Mouse (Mus musculus) forebrain, embryonic 16.5 days (tissue): ENCODE results near the gene C9orf72. TPM values are rescaled to one million over a fixed set of nuclear protein-coding genes. Genes with fewer than 3 reads are reported as not detected.

Experiments
- ATAC-seq: fragments of 200-750 bp; cut with Nextera tagmentation; 2 replicates; pipeline ENCODE4 v1.8.0; 2017; ENCODE audit warnings: mild to moderate bottlenecking, moderate library complexity
- H3K27ac ChIP-seq: fragments of 300-500 bp; sonication (generic); 2 replicates; pipeline ENCODE4 v1.5.1; 2014; ENCODE audit warnings: low read length, control low read depth
- H3K27me3 ChIP-seq: fragments of 300-500 bp; sonication (generic); replicated peaks from 2 replicates; pipeline ENCODE4 v1.6.1; 2014; ENCODE audit warnings: low read length; ENCODE audit not compliant: control insufficient read depth, insufficient read depth
- H3K36me3 ChIP-seq: fragments of 300-500 bp; sonication (generic); 2 replicates; pipeline ENCODE4 v1.6.1; 2014; ENCODE audit not compliant: control insufficient read depth, insufficient read depth
- H3K4me1 ChIP-seq: fragments of 300-500 bp; sonication (generic); replicated peaks from 2 replicates; pipeline ENCODE4 v1.6.1; 2014; ENCODE audit warnings: low read length; ENCODE audit not compliant: control insufficient read depth, insufficient read depth
- H3K4me2 ChIP-seq: fragments of 300-500 bp; sonication (generic); 2 replicates; pipeline ENCODE4 v1.6.1; 2014; ENCODE audit warnings: mild to moderate bottlenecking, low read length, control low read depth
- H3K4me3 ChIP-seq: fragments of 300-500 bp; sonication (generic); replicated peaks from 2 replicates; pipeline ENCODE4 v1.5.1; 2014; ENCODE audit warnings: mild to moderate bottlenecking, low read length, control low read depth
- H3K9ac ChIP-seq: fragments of 300-500 bp; sonication (generic); replicated peaks from 2 replicates; pipeline ENCODE4 v1.6.1; 2014; ENCODE audit warnings: low read depth, low read length, control low read depth
- H3K9me3 ChIP-seq: fragments of 300-500 bp; sonication (generic); 2 replicates; pipeline ENCODE4 v1.6.1; 2016; ENCODE audit warnings: low read length; ENCODE audit not compliant: control insufficient read depth
- WGBS: fragments of 180-500 bp; shearing (Covaris S2); extraction: QIAGEN DNeasy Blood & Tissue Kit; methylation state at CpG from one replicate; pipeline ENCODE4 v1.1.7; 2014; 5-methylcytosine and 5-hydroxymethylcytosine counted together
- polyA plus RNA-seq: library from polyadenylated mRNA; unstranded; fragments of >200 nt; fragmentation: Nextera tagmentation; extraction: Ambion mirVana; gene quantifications from 2 replicates; pipeline ENCODE4 v1.2.1, GENCODE M21; 2015

The C9orf72 gene
- polyA plus RNA-seq, 1 experiment from 2014 or later: 50.2 TPM

DNA sequence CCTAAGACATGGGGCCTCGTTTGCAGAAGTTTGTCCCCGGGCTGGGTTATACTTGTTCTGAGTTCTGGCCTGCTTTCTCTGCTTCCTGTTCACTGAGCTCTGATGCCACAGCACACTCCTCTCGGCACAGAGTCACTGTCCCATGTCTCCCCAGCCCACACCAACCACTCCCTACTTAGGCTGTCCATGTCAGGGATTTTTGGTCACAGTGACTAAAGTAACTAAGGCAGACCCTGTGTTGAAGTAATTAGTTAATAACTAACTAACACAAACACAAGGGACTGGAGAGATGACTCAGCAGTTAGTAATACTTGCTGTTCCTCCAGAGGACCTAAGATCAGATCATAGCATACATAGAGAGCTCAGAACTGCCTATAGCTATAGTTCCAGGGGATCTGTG lies 60.0 kb downstream of the C9orf72 start:
- no peak for ATAC-seq

DNA sequence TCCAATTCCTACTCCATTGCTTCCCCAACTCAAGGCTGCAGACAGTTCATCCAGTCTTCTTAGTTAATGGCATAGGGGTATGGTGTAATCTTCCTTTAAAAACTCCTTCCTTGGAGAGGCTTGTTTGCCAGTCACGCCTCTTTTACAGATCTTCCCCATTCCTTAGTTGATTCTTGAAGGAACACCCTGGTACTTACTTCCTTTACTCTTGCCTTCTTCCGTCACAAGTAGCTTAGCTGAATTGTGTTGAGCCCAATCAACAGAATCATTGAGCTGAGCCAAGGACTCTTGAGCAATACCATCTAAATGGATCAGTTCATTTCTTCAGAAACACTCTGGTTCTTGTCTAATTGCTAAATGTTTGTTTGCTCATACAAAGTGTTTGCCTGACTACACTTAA lies 60.7 kb downstream of the C9orf72 start:
- Histone ChIP-seq H3K9ac (no peak overlapping the region), H3K4me3 (no peak overlapping the region), H3K4me1 (peaks cover 7% of the 10 kb centered on the region; the same call in 1 of the 2 replicates), H3K4me2 (no peak overlapping the region), H3K27ac (no peak overlapping the region), H3K9me3 (no peaks in the 10 kb centered on the region), H3K36me3 (no peaks in the 10 kb centered on the region), H3K27me3 (no peaks in the 10 kb centered on the region)
- no peak for ATAC-seq
- WGBS: 90% methylated on average over 2 of the region's 2 CpGs

More for the DNA sequence above, 60.0 kb downstream of the C9orf72 start:
- Histone ChIP-seq H3K9ac (no peak overlapping the region), H3K4me3 (no peak overlapping the region), H3K4me1 (peaks cover 7% of the 10 kb centered on the region; the same call in 1 of the 2 replicates), H3K27ac (no peak overlapping the region), H3K36me3 (no peaks in the 10 kb centered on the region), H3K27me3 (no peaks in the 10 kb centered on the region), H3K9me3 (no peaks in the 10 kb centered on the region), H3K4me2 (no peak overlapping the region)
- 88% methylated on average over 3 of the region's 3 CpGs for WGBS

DNA sequence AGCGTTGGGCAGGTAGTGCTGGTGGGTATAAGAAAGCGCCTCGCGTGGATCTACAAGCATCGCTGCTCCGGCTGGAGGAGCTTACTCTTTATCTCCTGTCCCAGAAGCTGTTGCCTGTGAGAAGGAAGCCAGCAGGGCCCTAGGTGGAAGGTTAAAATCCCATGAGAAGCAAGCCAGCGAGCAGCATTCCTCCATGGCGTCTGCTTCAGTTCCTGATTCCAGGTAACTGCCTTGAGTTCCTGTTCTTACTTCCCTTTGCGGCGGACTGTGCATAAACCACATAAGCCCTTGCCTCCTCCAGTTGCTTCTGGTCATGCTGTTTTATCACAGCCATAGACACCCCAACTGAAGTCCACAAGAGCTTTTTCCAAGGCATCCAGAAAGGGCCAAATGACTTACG lies 68.2 kb downstream of the C9orf72 start:
- Histone ChIP-seq H3K4me1 (peaks cover 14% of the 10 kb centered on the region), H3K4me3 (no peak overlapping the region), H3K36me3 (no peaks in the 10 kb centered on the region), H3K27ac (no peak overlapping the region), H3K27me3 (0 out of 2 replicates have a peak, but pooled peaks cover 2% of the 10 kb centered on the region), H3K9me3 (no peaks in the 10 kb centered on the region), H3K9ac (no peak overlapping the region), H3K4me2 (no peak overlapping the region)
- WGBS: 68% methylated on average over 11 of the region's 11 CpGs
- ATAC-seq: no peak

DNA sequence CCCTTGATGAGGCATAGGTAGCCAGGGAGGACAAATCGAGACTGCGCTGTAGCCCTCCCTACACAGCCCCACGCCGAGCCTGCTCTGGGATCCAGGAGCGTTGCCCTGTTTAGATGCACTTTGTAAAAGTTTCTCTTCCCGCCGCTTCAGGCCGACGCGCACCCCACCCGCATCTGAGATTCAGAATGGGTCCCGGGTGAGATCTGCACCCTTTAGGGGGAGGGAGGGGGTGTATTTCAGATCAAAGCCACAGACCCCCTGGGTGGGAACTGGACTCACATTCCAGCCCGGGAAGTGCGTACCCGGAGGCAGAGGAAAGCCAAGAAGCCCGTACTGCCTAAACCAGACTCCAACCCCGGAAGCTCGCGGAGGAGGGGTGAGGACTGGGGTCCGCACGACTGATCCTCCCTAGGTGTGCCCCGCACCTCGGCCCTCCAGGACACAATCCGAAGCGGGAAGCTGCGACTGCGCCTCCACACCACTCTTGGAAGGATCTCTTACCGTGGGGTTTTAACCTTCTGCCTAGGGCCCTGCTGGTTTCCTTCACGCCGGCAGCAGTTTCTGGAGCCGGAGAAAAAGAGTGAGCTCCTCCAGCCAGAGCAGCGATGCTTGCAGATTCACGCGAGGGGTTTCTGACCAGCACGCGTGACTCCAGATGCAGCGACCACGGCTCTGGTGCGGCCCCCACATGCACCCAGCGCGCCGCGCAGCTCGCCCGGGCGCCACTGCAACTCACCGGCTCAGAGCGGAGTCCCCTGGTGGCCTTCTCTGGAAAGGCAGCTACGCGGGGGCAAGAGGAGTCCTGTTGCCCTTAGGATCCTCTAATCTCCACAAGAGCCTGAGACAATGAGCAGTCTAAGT lies 69.0 kb downstream of the C9orf72 start, which contains the start of gene Mob3b:
Gene Mob3b, minus strand, starts transcription at position 734 of the 861 bp plus-strand sequence.
- under 1% methylated on average over 50 of the region's 50 CpGs for WGBS
- H3K4me1 ChIP-seq: peaks cover 14% of the 10 kb centered on the region
- no peaks in the 10 kb centered on the region for H3K9me3 ChIP-seq
- peak within 1 kb of the TSS; percentile 55 for H3K4me3 ChIP-seq
- peak within 1 kb of the TSS; percentile 60 for H3K9ac ChIP-seq
- ATAC-seq: peak; percentile 92
- H3K27me3 ChIP-seq: 0 out of 2 replicates have a peak, but pooled peaks cover 2% of the 10 kb centered on the region
- no peaks in the 10 kb centered on the region for H3K36me3 ChIP-seq
- H3K27ac ChIP-seq: no peak within 1 kb of the TSS; the same call in 1 of the 2 replicates
- peak within 1 kb of the TSS; percentile 86 for H3K4me2 ChIP-seq

DNA sequence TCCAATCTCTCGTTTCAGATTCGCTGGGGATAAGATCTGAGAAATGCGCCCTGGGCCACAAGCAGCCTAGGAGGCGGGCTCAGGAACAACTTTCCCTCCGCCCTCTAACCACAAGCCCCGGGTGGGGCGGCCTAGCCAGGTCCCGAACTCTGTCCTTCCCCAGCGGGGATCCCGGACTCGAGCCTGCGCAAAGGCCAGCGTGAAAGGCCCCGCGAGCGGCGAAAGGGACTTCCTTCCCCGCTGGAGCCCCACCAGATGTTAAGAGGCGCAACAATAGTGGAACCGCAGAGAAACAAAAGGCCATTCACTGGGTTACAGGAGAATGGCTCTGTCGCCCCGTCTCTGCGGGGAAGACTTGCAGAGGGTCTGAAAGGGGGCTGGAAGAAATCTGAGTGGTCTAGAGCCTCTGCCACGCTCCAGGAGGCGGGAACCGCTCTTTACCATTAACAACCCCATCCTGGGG lies 69.8 kb downstream of the C9orf72 start:
- peaks cover 14% of the 10 kb centered on the region for H3K4me1 ChIP-seq
- WGBS: under 1% methylated on average over 26 of the region's 26 CpGs
- peak overlapping the region; percentile 86 for H3K4me2 ChIP-seq
- 0 out of 2 replicates have a peak, but pooled peaks cover 2% of the 10 kb centered on the region for H3K27me3 ChIP-seq
- no peaks in the 10 kb centered on the region for H3K9me3 ChIP-seq
- no peaks in the 10 kb centered on the region for H3K36me3 ChIP-seq
- H3K27ac ChIP-seq: no peak overlapping the region; the same call in 1 of the 2 replicates
- H3K4me3 ChIP-seq: peak overlapping the region; percentile 55
- ATAC-seq: peak; percentile 73
- H3K9ac ChIP-seq: peak overlapping the region; percentile 60

DNA sequence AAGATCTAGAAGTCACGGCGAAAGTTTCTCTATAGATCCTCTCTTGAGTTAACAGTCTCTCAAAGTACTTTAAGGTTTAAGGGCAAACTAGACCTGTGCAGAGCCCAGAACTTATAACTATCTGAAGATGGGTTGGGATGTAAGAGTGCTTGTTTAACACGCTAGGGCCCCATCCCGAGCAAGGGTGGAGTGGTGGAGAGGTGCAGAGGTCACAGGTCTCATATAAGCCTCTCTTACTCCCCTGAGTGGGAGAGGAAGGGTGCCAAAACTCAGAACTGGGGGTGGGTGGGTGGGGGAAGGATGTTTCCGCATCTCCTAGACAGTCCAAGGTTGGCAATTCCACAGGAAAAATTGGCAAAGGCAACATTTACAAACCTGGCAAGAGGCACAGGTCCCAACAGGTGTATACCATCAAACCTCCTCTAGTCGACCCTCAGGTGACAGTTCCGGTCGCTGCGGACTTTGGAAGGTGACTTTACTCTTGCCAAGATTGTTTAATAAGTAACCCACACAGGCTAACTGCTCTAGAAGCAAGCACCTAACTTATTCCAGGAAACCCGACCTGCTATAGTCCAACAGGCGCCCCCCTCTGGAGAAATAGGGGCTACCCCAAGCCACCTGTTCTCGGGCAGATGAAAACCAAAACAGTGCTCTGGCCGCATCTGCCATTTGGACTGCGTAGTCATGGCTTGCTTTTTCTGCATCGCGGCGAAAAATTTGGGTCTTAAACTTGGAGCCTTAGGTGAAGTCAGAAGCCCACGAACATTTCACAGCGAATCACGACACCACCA lies 70.6 kb downstream of the C9orf72 start:
- Histone ChIP-seq H3K36me3 (no peaks in the 10 kb centered on the region), H3K4me1 (peaks cover 14% of the 10 kb centered on the region), H3K4me3 (peak overlapping the region; percentile 55), H3K27me3 (0 out of 2 replicates have a peak, but pooled peaks cover 2% of the 10 kb centered on the region), H3K9me3 (no peaks in the 10 kb centered on the region), H3K27ac (no peak overlapping the region), H3K9ac (peak overlapping the region; percentile 60), H3K4me2 (peak overlapping the region; percentile 86)
- WGBS: 27% methylated on average over 20 of the region's 20 CpGs
- ATAC-seq: no peak

DNA sequence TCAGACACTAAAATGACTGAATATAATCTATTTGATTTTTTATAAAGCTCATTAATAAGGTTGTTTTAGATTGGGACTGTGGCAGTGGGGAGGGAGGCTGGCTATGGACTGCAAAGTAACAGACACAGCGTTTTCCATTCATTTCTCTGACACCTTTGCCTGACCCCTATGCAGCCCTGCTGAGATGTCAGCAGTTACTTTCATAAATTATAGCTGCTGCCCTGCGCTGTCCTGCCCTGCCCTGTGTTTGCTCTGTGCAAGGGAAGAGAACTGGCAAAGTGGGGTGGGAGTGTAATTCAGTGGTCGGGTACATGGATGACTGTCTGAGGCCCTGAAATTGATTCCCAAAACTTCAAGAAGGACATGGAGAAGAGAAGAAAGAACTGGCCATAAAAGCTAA lies 71.9 kb downstream of the C9orf72 start:
- WGBS: 48% methylated on average over 3 of the region's 3 CpGs
- 0 out of 2 replicates have a peak, but pooled peaks cover 2% of the 10 kb centered on the region for H3K27me3 ChIP-seq
- no peak overlapping the region for H3K9ac ChIP-seq
- ATAC-seq: no peak
- H3K36me3 ChIP-seq: no peaks in the 10 kb centered on the region
- H3K9me3 ChIP-seq: no peaks in the 10 kb centered on the region
- peaks cover 14% of the 10 kb centered on the region for H3K4me1 ChIP-seq
- H3K27ac ChIP-seq: no peak overlapping the region
- H3K4me3 ChIP-seq: no peak overlapping the region
- H3K4me2 ChIP-seq: no peak overlapping the region

DNA sequence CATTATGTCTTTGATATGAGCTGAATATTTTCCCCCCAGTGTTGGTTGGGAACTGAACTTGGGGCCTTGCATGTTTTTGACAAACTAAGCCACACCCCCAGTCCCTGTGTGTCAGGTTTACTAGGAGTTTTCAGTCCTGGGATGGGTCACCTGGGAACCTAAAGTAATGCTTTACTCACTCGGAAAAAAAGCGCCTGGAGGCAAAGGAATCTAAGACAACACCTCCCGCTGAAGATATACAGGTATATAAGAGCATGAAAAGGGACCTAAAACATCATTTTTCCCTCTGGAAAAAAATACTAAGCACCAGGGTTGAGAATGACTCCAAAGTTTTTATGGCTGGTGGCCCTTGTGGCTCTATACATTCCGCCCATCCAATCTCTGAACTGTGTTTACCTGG lies 74.2 kb downstream of the C9orf72 start, which contains the start of gene Ifnk:
Gene Ifnk, plus strand, starts transcription at position 301 of the 400 bp plus-strand sequence.
- Histone ChIP-seq H3K36me3 (no peaks in the 10 kb centered on the region), H3K27me3 (0 out of 2 replicates have a peak, but pooled peaks cover 2% of the 10 kb centered on the region), H3K4me2 (no peak within 1 kb of the TSS), H3K27ac (no peak within 1 kb of the TSS), H3K9me3 (no peaks in the 10 kb centered on the region), H3K9ac (no peak within 1 kb of the TSS), H3K4me3 (no peak within 1 kb of the TSS), H3K4me1 (peaks cover 13% of the 10 kb centered on the region)
- 86% methylated on average over 4 of the region's 4 CpGs for WGBS
- ATAC-seq: no peak

DNA sequence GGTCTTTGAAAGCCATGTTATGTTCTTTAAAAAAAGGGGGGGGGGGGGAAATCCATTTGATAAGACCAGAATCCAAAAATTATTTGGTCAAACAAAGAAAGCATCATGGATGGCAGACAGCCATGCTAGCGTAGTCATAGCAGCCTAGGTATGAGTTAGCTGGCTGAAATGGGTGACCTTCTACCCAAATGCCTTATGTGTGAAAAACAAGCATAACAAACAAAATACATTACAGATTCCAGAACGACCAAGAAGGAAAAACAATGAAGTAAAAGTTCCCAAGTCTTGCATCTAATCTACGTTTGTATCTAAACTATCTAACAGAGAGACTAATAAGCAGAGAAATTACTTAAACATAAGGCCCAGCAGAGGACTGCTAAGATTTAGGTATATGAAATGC lies 75.3 kb downstream of the C9orf72 start:
- no peak overlapping the region for H3K4me2 ChIP-seq
- no peak overlapping the region for H3K4me3 ChIP-seq
- WGBS: 84% methylated on average over 3 of the region's 3 CpGs
- no peak overlapping the region for H3K9ac ChIP-seq
- H3K4me1 ChIP-seq: peaks cover 3% of the 10 kb centered on the region; the same call in 1 of the 2 replicates
- no peaks in the 10 kb centered on the region for H3K36me3 ChIP-seq
- ATAC-seq: no peak
- no peaks in the 10 kb centered on the region for H3K9me3 ChIP-seq
- H3K27me3 ChIP-seq: no peaks in the 10 kb centered on the region
- no peak overlapping the region for H3K27ac ChIP-seq
